Mouse (Mus musculus): ENCODE data around the gene Ptprt.

DNA sequence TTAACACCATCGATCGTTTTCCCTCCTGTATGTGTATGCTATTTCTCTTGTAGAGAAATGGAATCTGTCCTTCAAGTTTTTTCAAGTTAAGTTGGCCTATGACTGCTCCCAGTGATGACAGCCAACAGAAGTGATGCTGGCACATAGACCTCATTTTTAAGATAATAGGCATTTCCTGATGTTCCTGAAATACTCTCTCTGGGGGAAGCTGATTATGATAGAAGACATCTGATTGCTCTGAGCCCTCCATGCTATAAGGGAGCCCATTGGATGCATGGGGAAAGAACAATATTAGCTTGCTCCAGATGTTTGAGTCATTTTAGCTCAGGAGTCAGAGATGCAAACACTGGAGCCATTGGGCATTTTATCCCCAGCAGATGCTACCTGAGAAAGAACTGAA is 1026.9 kb downstream of the Ptprt start:
- no peak for TF ChIP-seq CTCF (IDR thresholded peaks at IDR 0.05; ENCODE audit: low read depth, low read length)
- no peak for TF ChIP-seq POLR2A (IDR thresholded peaks at IDR 0.05; ENCODE audit: extremely low read depth, insufficient read depth, low read length)
